Mouse (Mus musculus) frontal cortex, postnatal 36 days (tissue): ENCODE data around the gene Ifna15.
"Not testable (repeated sequence)": the region's sequence is repeated elsewhere in the genome, so short reads cannot be mapped to it uniquely, and the experiment has no call there.

Source experiments
- DNase-seq, 2 experiments: peaks; one replicate each; pipeline ENCODE4 v3.0.0; 2022; ENCODE audit warnings: low spot score in 2 of 2

Gene Ifna15

GRCm38 (mm10) chr4:88558145-88558544 lies at the start of gene Ifna15:
Gene Ifna15, minus strand, starts transcription at chr4:88558245.
- DNase-seq: not testable (repeated sequence)

GRCm38 (mm10) chr4:88603276-88603675 lies 45.2 kb upstream of the Ifna15 start, which contains the start of gene Ifna12:
Gene Ifna12, minus strand, starts transcription at chr4:88603376.
- DNase-seq: no peak

GRCm38 (mm10) chr4:88592285-88592684 lies 34.2 kb upstream of the Ifna15 start, which contains the start of gene Ifna9:
Gene Ifna9, minus strand, starts transcription at chr4:88592385.
- DNase-seq: no peak

GRCm38 (mm10) chr4:88571698-88572097 lies 13.7 kb upstream of the Ifna15 start, which contains the start of gene Ifna14:
Gene Ifna14, minus strand, starts transcription at chr4:88571798.
- DNase-seq: no peak

GRCm38 (mm10) chr4:88561791-88562190 lies 3.7 kb upstream of the Ifna15 start:
- no peak for DNase-seq

- DNase-seq: peak; percentile 47 to 67
Observed at GRCm38 (mm10) chr4:88550161-88550945, 7.7 kb downstream of the Ifna15 start.

- DNase-seq: no peak
Observed at GRCm38 (mm10) chr4:88547986-88548385, 10.1 kb downstream of the Ifna15 start.

- DNase-seq: peak in 1 of 2 experiments; percentile 43
Observed at GRCm38 (mm10) chr4:88543649-88544234, 14.3 kb downstream of the Ifna15 start.

GRCm38 (mm10) chr4:88537328-88537727 lies 20.7 kb downstream of the Ifna15 start:
- no peak for DNase-seq

GRCm38 (mm10) chr4:88536640-88537039 lies 21.4 kb downstream of the Ifna15 start:
- no peak for DNase-seq

- DNase-seq: no peak
Observed at GRCm38 (mm10) chr4:88535742-88536141, 22.3 kb downstream of the Ifna15 start.

- no peak for DNase-seq
Observed at GRCm38 (mm10) chr4:88534903-88535302, 23.1 kb downstream of the Ifna15 start.

- DNase-seq: no peak
Observed at GRCm38 (mm10) chr4:88533499-88533898, 24.5 kb downstream of the Ifna15 start.

- DNase-seq: no peak
Observed at GRCm38 (mm10) chr4:88530892-88531291, 27.2 kb downstream of the Ifna15 start.

GRCm38 (mm10) chr4:88530271-88530670 lies 27.8 kb downstream of the Ifna15 start:
- DNase-seq: no peak

GRCm38 (mm10) chr4:88526379-88527049 lies 31.5 kb downstream of the Ifna15 start:
- DNase-seq: no peak

- no peak for DNase-seq
Observed at GRCm38 (mm10) chr4:88525393-88525792, 32.7 kb downstream of the Ifna15 start.

- DNase-seq: no peak
Observed at GRCm38 (mm10) chr4:88523241-88523640, 34.8 kb downstream of the Ifna15 start.

GRCm38 (mm10) chr4:88522674-88523073 lies 35.4 kb downstream of the Ifna15 start, which contains the start of gene Ifnb1:
Gene Ifnb1, minus strand, starts transcription at chr4:88522774.
- DNase-seq: no peak

- DNase-seq: no peak
Observed at GRCm38 (mm10) chr4:88517957-88518356, 40.1 kb downstream of the Ifna15 start.

GRCm38 (mm10) chr4:88515711-88516211 lies 42.3 kb downstream of the Ifna15 start:
- DNase-seq: no peak

GRCm38 (mm10) chr4:88515250-88515649 lies 42.8 kb downstream of the Ifna15 start:
- DNase-seq: no peak
